Mouse (Mus musculus) layer of hippocampus, postnatal 36 days (tissue): ENCODE measurements around the gene Fnip2. TPM values are rescaled to one million over a fixed set of nuclear protein-coding genes. Genes with fewer than 3 reads are reported as not detected.

ENCODE experiments used
- DNase-seq, 2 experiments: peaks; one replicate each; pipeline ENCODE4 v3.0.0; 2022
- total RNA-seq, 2 experiments: library from RNA; stranded (reverse); gene quantifications; 2 replicates each; pipeline ENCODE4 v1.2.3; 2021

The Fnip2 gene
- total RNA-seq, 2 experiments from 2014 or later = 21.6 to 26.8 TPM

- DNase-seq = no peak
Measured at GRCm38 (mm10) chr3:79527921-79528320, 39.7 kb downstream of the Fnip2 start.

- no peak for DNase-seq
Measured at GRCm38 (mm10) chr3:79527521-79527920, 40.1 kb downstream of the Fnip2 start.

- DNase-seq = no peak
Measured at GRCm38 (mm10) chr3:79523349-79523748, 44.2 kb downstream of the Fnip2 start.

- DNase-seq = no peak
Measured at GRCm38 (mm10) chr3:79519862-79520261, 47.7 kb downstream of the Fnip2 start.

GRCm38 (mm10) chr3:79518761-79519527 lies 48.7 kb downstream of the Fnip2 start:
- DNase-seq = no peak

- DNase-seq = peak; percentile 60 to 64
Measured at GRCm38 (mm10) chr3:79517884-79518591, 49.6 kb downstream of the Fnip2 start.

- no peak for DNase-seq
Measured at GRCm38 (mm10) chr3:79516958-79517357, 50.6 kb downstream of the Fnip2 start.

GRCm38 (mm10) chr3:79516099-79516920 lies 51.3 kb downstream of the Fnip2 start:
- no peak for DNase-seq

GRCm38 (mm10) chr3:79514304-79514703 lies 53.3 kb downstream of the Fnip2 start:
- no peak for DNase-seq

GRCm38 (mm10) chr3:79501166-79501728 lies 66.3 kb downstream of the Fnip2 start:
- DNase-seq = no peak

GRCm38 (mm10) chr3:79500279-79500678 lies 67.3 kb downstream of the Fnip2 start:
- DNase-seq = no peak

GRCm38 (mm10) chr3:79496668-79497067 lies 70.9 kb downstream of the Fnip2 start:
- DNase-seq = no peak

- DNase-seq = peak; percentile 55 to 61
Measured at GRCm38 (mm10) chr3:79495151-79495550, 72.4 kb downstream of the Fnip2 start.

GRCm38 (mm10) chr3:79494028-79494427 lies 73.6 kb downstream of the Fnip2 start:
- DNase-seq = no peak

- no peak for DNase-seq
Measured at GRCm38 (mm10) chr3:79493064-79493463, 74.5 kb downstream of the Fnip2 start.

- no peak for DNase-seq
Measured at GRCm38 (mm10) chr3:79491614-79492013, 76.0 kb downstream of the Fnip2 start.

GRCm38 (mm10) chr3:79490102-79490501 lies 77.5 kb downstream of the Fnip2 start:
- no peak for DNase-seq

GRCm38 (mm10) chr3:79488025-79488424 lies 79.6 kb downstream of the Fnip2 start:
- no peak for DNase-seq

GRCm38 (mm10) chr3:79484286-79485063 lies 83.1 kb downstream of the Fnip2 start:
- DNase-seq = no peak

- DNase-seq = no peak
Measured at GRCm38 (mm10) chr3:79478880-79479279, 88.7 kb downstream of the Fnip2 start.

- DNase-seq = no peak
Measured at GRCm38 (mm10) chr3:79478400-79478799, 89.2 kb downstream of the Fnip2 start.

GRCm38 (mm10) chr3:79475980-79476379 lies 91.6 kb downstream of the Fnip2 start:
- no peak for DNase-seq
